Mouse (Mus musculus) adrenal gland, postnatal 10 days (tissue): ENCODE results near the gene Cacna1d. TPM values are rescaled to one million over a fixed set of nuclear protein-coding genes. Genes with fewer than 3 reads are reported as not detected.

ENCODE experiments used
- DNase-seq: peaks from one replicate; pipeline ENCODE4 v3.0.0; 2021; ENCODE audit warnings: mixed read lengths
- total RNA-seq, 2 experiments: library from RNA; stranded (reverse); gene quantifications; 2 replicates each; pipeline ENCODE4 v1.2.3; 2021

Gene Cacna1d
- total RNA-seq, 2 experiments from 2014 or later, result 11.5 to 17.3 TPM

DNA sequence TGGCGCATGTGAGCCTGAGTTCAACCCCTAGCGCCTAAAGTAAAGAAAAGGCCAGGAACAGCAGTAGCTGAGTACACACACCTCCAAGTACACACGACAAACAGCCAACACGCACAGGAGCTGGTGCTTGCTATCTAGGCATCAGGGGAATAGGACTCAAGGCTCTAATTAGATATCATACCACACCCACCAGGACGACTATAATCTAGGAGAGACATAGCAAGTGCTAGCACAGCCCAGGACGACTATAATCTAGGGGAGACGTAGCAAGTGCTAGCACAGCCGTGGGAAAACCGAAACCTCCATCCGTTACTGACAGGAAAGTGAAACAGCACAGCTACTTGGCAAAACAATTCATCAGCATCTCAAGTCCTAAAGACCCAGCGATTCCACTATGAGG is 162.1 kb downstream of the Cacna1d start:
- no peak for DNase-seq

GRCm38 (mm10) chr14:30327452-30327851 is 163.8 kb downstream of the Cacna1d start:
- DNase-seq, result peak; percentile 26

- peak; percentile 36 for DNase-seq
Observed at GRCm38 (mm10) chr14:30327051-30327450, 164.2 kb downstream of the Cacna1d start.

- no peak for DNase-seq
Observed at GRCm38 (mm10) chr14:30326226-30326625, 165.0 kb downstream of the Cacna1d start.

- no peak for DNase-seq
Observed at GRCm38 (mm10) chr14:30324994-30325393, 166.3 kb downstream of the Cacna1d start.

GRCm38 (mm10) chr14:30318715-30319437 is 172.4 kb downstream of the Cacna1d start:
- no peak for DNase-seq

DNA sequence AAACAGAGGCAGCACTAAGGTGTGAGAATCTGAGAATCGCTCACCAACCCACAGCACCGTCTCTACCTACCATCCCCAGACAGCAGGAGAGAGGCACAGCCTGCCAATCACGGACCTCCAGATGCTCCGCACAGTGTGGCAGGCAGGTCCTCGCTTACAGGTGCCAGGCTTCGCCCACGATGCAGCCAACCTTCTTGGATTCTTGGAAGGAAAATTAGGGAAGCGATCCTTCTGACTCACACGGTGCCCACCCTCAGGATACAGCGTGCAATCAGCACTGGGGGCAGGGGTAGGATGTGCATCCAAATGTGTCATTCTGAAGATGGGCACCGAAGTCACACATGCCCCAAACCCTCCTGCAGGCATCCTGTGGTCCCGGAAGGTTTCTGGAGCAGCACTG is 173.0 kb downstream of the Cacna1d start:
- no peak for DNase-seq

DNA sequence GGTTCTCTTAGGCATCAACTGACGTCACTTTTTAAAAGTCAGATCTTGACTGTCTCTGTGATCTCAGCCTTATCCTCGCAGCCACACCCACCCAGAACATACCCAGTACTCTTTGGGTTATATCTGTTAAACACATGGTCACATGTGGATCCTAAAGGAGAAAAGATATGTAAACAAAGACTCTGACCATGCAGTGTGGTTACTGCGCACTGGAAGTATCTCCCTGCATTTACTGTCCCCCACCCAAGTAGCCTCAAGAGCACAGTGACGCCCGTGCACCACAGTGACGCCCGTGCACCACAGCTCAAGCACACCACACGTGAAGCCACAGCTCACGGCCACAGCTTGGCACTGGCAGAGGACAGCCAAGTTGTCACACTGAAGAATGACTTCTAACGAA is 173.6 kb downstream of the Cacna1d start:
- DNase-seq, result peak; percentile 35

GRCm38 (mm10) chr14:30311206-30311889 is 179.9 kb downstream of the Cacna1d start:
- no peak for DNase-seq

DNA sequence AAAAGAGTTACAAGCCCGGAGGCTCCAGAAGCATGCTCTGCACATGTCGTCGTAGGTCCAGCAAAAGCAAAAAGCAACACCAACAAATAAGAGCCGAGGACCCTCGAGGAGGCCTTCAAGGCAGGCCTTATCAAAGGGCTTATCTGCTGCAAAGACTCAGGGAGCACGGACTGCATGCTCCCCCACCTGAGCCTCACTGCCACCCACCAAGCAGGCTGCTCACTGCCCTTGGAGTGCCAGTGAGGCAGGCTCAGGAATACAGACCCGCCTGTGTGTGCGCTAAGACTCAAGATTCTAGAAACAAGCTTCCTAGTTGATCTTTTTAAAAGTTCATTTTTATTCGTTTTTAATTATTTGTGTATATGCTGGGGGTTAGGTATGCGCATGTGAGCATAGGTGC is 181.0 kb downstream of the Cacna1d start:
- DNase-seq, result no peak

- no peak for DNase-seq
Observed at GRCm38 (mm10) chr14:30306221-30306620, 185.0 kb downstream of the Cacna1d start.

DNA sequence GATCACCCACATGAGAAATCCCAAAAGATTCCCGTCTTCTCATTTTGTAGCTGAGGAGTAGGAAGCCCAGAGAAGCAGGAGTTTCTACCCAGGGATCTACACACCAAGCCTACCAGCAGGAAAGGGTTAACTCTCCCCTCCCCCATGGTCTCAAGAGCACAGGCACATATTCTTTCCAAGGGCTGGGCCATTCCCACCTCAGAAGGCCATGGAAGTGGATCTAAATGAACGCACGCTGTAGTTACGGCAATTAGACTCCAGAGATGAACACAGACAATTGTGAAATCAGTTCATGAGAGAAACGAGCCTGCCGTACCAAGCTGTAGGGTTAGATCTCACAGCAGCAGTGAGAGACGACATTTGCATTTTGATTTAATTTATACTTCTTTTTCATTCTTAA is 191.3 kb downstream of the Cacna1d start:
- DNase-seq, result no peak

GRCm38 (mm10) chr14:30297492-30297891 is 193.8 kb downstream of the Cacna1d start:
- DNase-seq, result no peak

DNA sequence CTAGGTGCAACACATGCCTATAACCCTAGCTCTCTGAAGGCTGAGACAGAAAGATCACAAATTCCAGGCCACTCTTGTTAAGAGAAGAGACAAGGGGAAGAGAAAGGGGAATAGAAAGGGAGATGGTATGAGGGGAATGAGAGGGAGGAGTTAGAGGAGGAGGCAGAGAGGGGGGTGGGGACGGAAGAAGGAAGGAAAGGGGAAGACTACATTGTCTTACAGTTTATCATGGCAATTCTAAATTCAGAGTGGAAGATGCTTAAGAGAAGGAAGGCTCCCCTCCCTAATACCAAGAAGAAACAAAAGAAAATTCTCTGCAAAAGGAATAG is 199.2 kb downstream of the Cacna1d start:
- DNase-seq, result no peak

- no peak for DNase-seq
Observed at GRCm38 (mm10) chr14:30291389-30292134, 199.7 kb downstream of the Cacna1d start.

GRCm38 (mm10) chr14:30284446-30284845 is 206.8 kb downstream of the Cacna1d start:
- DNase-seq, result no peak

DNA sequence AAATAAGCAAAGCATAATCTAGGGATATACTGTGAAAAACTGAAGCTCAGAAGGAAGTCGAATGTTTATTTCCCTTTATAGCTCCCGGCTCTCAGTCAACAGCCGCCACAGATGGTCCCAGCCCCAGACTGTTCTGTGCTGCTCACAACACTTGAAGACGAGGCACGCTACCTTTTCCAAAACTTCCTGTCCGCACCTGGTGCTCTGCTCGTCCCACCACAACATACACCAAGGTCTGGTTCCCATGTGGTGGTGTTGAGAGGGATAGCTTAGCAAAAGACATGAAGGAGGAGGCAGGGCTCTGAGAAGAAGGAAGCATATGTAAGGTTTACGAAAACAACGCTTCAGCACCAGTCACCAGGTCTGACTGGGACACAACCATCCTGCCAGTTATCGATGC is 207.2 kb downstream of the Cacna1d start:
- no peak for DNase-seq

GRCm38 (mm10) chr14:30275572-30275971 is 215.7 kb downstream of the Cacna1d start:
- DNase-seq, result no peak

- no peak for DNase-seq
Observed at GRCm38 (mm10) chr14:30272976-30273375, 218.3 kb downstream of the Cacna1d start.

DNA sequence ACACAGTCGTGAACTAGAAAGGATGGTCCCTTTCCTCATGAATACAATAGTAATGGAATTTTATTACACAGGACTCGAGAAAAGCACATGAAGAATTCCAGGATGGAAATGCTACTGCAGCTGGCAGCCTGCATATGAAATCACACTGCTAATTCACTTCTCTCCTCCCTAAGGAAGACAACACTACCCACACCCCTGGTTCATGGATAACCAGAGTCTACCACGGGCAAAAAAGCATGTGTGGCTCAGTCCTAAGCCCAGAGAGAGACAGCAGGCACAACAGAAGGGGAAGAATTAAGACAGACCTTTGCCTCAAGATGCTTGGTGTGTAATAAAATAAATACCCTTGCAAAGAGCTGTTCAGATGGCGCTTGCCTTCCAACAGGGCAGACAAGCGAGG is 218.7 kb downstream of the Cacna1d start:
- DNase-seq, result no peak

DNA sequence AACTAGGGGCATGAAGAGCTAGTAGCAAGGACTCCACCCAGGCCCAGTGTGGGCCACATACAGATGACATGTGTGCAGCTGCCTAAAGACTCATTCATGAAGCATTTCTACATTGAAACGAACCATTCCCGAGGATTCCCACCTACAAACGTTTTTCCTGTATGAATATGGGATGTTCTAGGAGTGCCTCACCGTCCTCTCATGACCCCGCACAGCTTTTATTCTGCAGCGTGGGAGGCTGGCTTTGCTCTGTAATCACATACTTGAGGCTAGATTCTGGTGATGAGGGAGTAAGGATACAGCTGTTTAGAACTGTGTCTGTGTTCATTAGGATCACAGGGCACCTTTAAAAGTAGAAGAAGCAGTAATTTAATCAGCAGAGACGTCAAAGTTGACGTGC is 219.4 kb downstream of the Cacna1d start:
- no peak for DNase-seq

- no peak for DNase-seq
Observed at GRCm38 (mm10) chr14:30270350-30270749, 220.9 kb downstream of the Cacna1d start.

- DNase-seq, result no peak
Observed at GRCm38 (mm10) chr14:30265728-30266127, 225.5 kb downstream of the Cacna1d start.
